Mouse (Mus musculus): Measurements from ENCODE around the gene Sfrp5. TPM values are rescaled to one million over a fixed set of nuclear protein-coding genes. Genes with fewer than 3 reads are reported as not detected.

Sfrp5 gene
- polyA plus RNA-seq, 1 experiment from 2014 or later, result not detected

GRCm38 (mm10) chr19:42226451-42226850, 24.4 kb upstream of the Sfrp5 start:
- no peak overlapping the region for H3K9ac ChIP-seq (replicated peaks)
- H3K27me3 ChIP-seq, result no peaks in the 10 kb centered on the region
- H3K9me3 ChIP-seq, result no peaks in the 10 kb centered on the region
- H3K4me1 ChIP-seq, result no peaks in the 10 kb centered on the region
- 79% methylated on average over 10 of the region's 10 CpGs for WGBS
- H3K36me3 ChIP-seq, result no peaks in the 10 kb centered on the region
- no peak overlapping the region for H3K4me2 ChIP-seq (replicated peaks)
- H3K27ac ChIP-seq (replicated peaks), result no peak overlapping the region
- no peak overlapping the region for H3K4me3 ChIP-seq
- ATAC-seq (ENCODE audit: low FRiP score, low read depth), result no peak

GRCm38 (mm10) chr19:42217374-42217763, 15.3 kb upstream of the Sfrp5 start:
- ATAC-seq (ENCODE audit: low FRiP score, low read depth), result 0 out of 2 replicates have a peak, but pooled peaks have one; percentile 38

GRCm38 (mm10) chr19:42216699-42217373, 14.8 kb upstream of the Sfrp5 start:
- Histone ChIP-seq H3K36me3 (no peaks in the 10 kb centered on the region), H3K4me1 (no peaks in the 10 kb centered on the region), H3K4me3 (no peak overlapping the region), H3K9me3 (no peaks in the 10 kb centered on the region), H3K4me2 (replicated peaks) (no peak overlapping the region), H3K9ac (replicated peaks) (no peak overlapping the region), H3K27ac (replicated peaks) (no peak overlapping the region), H3K27me3 (no peaks in the 10 kb centered on the region)
- 76% methylated on average over 7 of the region's 7 CpGs for WGBS
- no peak for ATAC-seq (ENCODE audit: low FRiP score, low read depth)

More at GRCm38 (mm10) chr19:42217374-42217763, 15.3 kb upstream of the Sfrp5 start:
- no peak overlapping the region for H3K4me3 ChIP-seq
- H3K9ac ChIP-seq (replicated peaks), result no peak overlapping the region
- H3K27ac ChIP-seq (replicated peaks), result no peak overlapping the region
- WGBS, result 8% methylated on average over 2 of the region's 2 CpGs
- no peaks in the 10 kb centered on the region for H3K27me3 ChIP-seq
- H3K4me2 ChIP-seq (replicated peaks), result no peak overlapping the region
- no peaks in the 10 kb centered on the region for H3K4me1 ChIP-seq
- H3K36me3 ChIP-seq, result no peaks in the 10 kb centered on the region
- no peaks in the 10 kb centered on the region for H3K9me3 ChIP-seq

GRCm38 (mm10) chr19:42214601-42215000, 12.5 kb upstream of the Sfrp5 start:
- Histone ChIP-seq H3K36me3 (no peaks in the 10 kb centered on the region), H3K27ac (replicated peaks) (no peak overlapping the region), H3K4me3 (no peak overlapping the region), H3K4me1 (no peaks in the 10 kb centered on the region), H3K9me3 (no peaks in the 10 kb centered on the region), H3K27me3 (no peaks in the 10 kb centered on the region), H3K9ac (replicated peaks) (no peak overlapping the region), H3K4me2 (replicated peaks) (no peak overlapping the region)
- no peak for ATAC-seq (ENCODE audit: low FRiP score, low read depth)
- 77% methylated on average over 2 of the region's 2 CpGs for WGBS

GRCm38 (mm10) chr19:42211936-42212335, 9.9 kb upstream of the Sfrp5 start:
- ATAC-seq (ENCODE audit: low FRiP score, low read depth), result no peak
- Histone ChIP-seq H3K27ac (replicated peaks) (no peak overlapping the region), H3K4me3 (no peak overlapping the region), H3K27me3 (peaks cover 4% of the 10 kb centered on the region), H3K9ac (replicated peaks) (no peak overlapping the region), H3K36me3 (no peaks in the 10 kb centered on the region), H3K4me2 (replicated peaks) (no peak overlapping the region), H3K9me3 (no peaks in the 10 kb centered on the region), H3K4me1 (no peaks in the 10 kb centered on the region)
- WGBS, result 61% methylated on average over 8 of the region's 8 CpGs

- Histone ChIP-seq H3K27me3 (peaks cover 7% of the 10 kb centered on the region), H3K4me1 (no peaks in the 10 kb centered on the region), H3K9ac (replicated peaks) (no peak overlapping the region), H3K4me2 (replicated peaks) (no peak overlapping the region), H3K9me3 (no peaks in the 10 kb centered on the region), H3K27ac (replicated peaks) (no peak overlapping the region), H3K36me3 (no peaks in the 10 kb centered on the region), H3K4me3 (no peak overlapping the region)
- WGBS, result 78% methylated on average over 6 of the region's 6 CpGs
- no peak for ATAC-seq (ENCODE audit: low FRiP score, low read depth)
Measured at GRCm38 (mm10) chr19:42209976-42210375, 7.9 kb upstream of the Sfrp5 start.

- Histone ChIP-seq H3K4me2 (replicated peaks) (no peak overlapping the region), H3K4me1 (no peaks in the 10 kb centered on the region), H3K4me3 (no peak overlapping the region), H3K27me3 (peaks cover 9% of the 10 kb centered on the region), H3K36me3 (no peaks in the 10 kb centered on the region), H3K27ac (replicated peaks) (no peak overlapping the region), H3K9me3 (no peaks in the 10 kb centered on the region), H3K9ac (replicated peaks) (no peak overlapping the region)
- 73% methylated on average over 7 of the region's 7 CpGs for WGBS
- no peak for ATAC-seq (ENCODE audit: low FRiP score, low read depth)
Measured at GRCm38 (mm10) chr19:42209485-42209884, 7.4 kb upstream of the Sfrp5 start.

- ATAC-seq (ENCODE audit: low FRiP score, low read depth), result no peak
- no peaks in the 10 kb centered on the region for H3K36me3 ChIP-seq
- WGBS, result 78% methylated on average over 8 of the region's 8 CpGs
Measured at GRCm38 (mm10) chr19:42205201-42205600, 3.1 kb upstream of the Sfrp5 start.

GRCm38 (mm10) chr19:42204306-42204705, 2.3 kb upstream of the Sfrp5 start:
- Histone ChIP-seq H3K9me3 (no peaks in the 10 kb centered on the region), H3K36me3 (no peaks in the 10 kb centered on the region), H3K4me3 (no peak overlapping the region), H3K27me3 (peaks cover 61% of the 10 kb centered on the region), H3K4me1 (peaks cover 9% of the 10 kb centered on the region), H3K4me2 (replicated peaks) (no peak overlapping the region), H3K27ac (replicated peaks) (no peak overlapping the region), H3K9ac (replicated peaks) (no peak overlapping the region)
- ATAC-seq (ENCODE audit: low FRiP score, low read depth), result no peak
- 79% methylated on average over 4 of the region's 4 CpGs for WGBS

More at GRCm38 (mm10) chr19:42205201-42205600, 3.1 kb upstream of the Sfrp5 start:
- Histone ChIP-seq H3K27ac (replicated peaks) (no peak overlapping the region), H3K4me2 (replicated peaks) (no peak overlapping the region), H3K9me3 (no peaks in the 10 kb centered on the region), H3K9ac (replicated peaks) (no peak overlapping the region), H3K27me3 (peaks cover 52% of the 10 kb centered on the region), H3K4me3 (no peak overlapping the region), H3K4me1 (peaks cover 9% of the 10 kb centered on the region)

GRCm38 (mm10) chr19:42202467-42202866, 415 bp upstream of the Sfrp5 start:
- Histone ChIP-seq H3K27me3 (peaks cover 74% of the 10 kb centered on the region), H3K4me2 (replicated peaks) (no peak overlapping the region), H3K36me3 (no peaks in the 10 kb centered on the region), H3K9ac (replicated peaks) (no peak overlapping the region), H3K4me3 (no peak overlapping the region), H3K27ac (replicated peaks) (no peak overlapping the region), H3K9me3 (no peaks in the 10 kb centered on the region), H3K4me1 (peaks cover 9% of the 10 kb centered on the region)
- ATAC-seq (ENCODE audit: low FRiP score, low read depth), result no peak
- 44% methylated on average over 8 of the region's 8 CpGs for WGBS

GRCm38 (mm10) chr19:42198026-42198425, 4.0 kb downstream of the Sfrp5 start:
- WGBS, result 49% methylated on average over 11 of the region's 11 CpGs
- Histone ChIP-seq H3K27me3 (peaks cover 51% of the 10 kb centered on the region), H3K4me2 (replicated peaks) (no peak overlapping the region), H3K27ac (replicated peaks) (no peak overlapping the region), H3K36me3 (no peaks in the 10 kb centered on the region), H3K4me3 (no peak overlapping the region), H3K9me3 (no peaks in the 10 kb centered on the region), H3K9ac (replicated peaks) (no peak overlapping the region), H3K4me1 (peaks cover 9% of the 10 kb centered on the region)
- no peak for ATAC-seq (ENCODE audit: low FRiP score, low read depth)

- peaks cover 41% of the 10 kb centered on the region for H3K27me3 ChIP-seq
- no peak overlapping the region for H3K4me3 ChIP-seq
- H3K36me3 ChIP-seq, result 0 out of 2 replicates have a peak, but pooled peaks cover 4% of the 10 kb centered on the region
- H3K27ac ChIP-seq (replicated peaks), result no peak overlapping the region
- ATAC-seq (ENCODE audit: low FRiP score, low read depth), result no peak
- H3K4me1 ChIP-seq, result peaks cover 8% of the 10 kb centered on the region
- WGBS, result 68% methylated on average over 4 of the region's 4 CpGs
- no peak overlapping the region for H3K4me2 ChIP-seq (replicated peaks)
- no peaks in the 10 kb centered on the region for H3K9me3 ChIP-seq
- H3K9ac ChIP-seq (replicated peaks), result no peak overlapping the region
Measured at GRCm38 (mm10) chr19:42197066-42197465, 5.0 kb downstream of the Sfrp5 start.

- Histone ChIP-seq H3K4me2 (replicated peaks) (no peak overlapping the region), H3K27ac (replicated peaks) (no peak overlapping the region), H3K4me1 (peaks cover under 1% of the 10 kb centered on the region; the same call in 1 of the 2 replicates), H3K4me3 (no peak overlapping the region), H3K36me3 (peaks cover 11% of the 10 kb centered on the region; the same call in 1 of the 2 replicates), H3K9me3 (no peaks in the 10 kb centered on the region), H3K9ac (replicated peaks) (no peak overlapping the region), H3K27me3 (peaks cover 34% of the 10 kb centered on the region)
- 89% methylated on average over 4 of the region's 4 CpGs for WGBS
- ATAC-seq (ENCODE audit: low FRiP score, low read depth), result no peak
Measured at GRCm38 (mm10) chr19:42196378-42196777, 5.7 kb downstream of the Sfrp5 start.

Data from midbrain, embryonic 12.5 days (tissue).